Mouse (Mus musculus): Measurements from ENCODE around the gene Rasl10a.

Gene Rasl10a

GRCm38 (mm10) chr11:5057856-5058641, at the start of gene Rasl10a:
Gene Rasl10a (plus strand): TSS chr11:5058128.
- H3K36me3 ChIP-seq (ENCODE audit: insufficient read depth, low read length) = peaks cover 20% of the 10 kb centered on the region
- TF ChIP-seq POU5F1 (IDR thresholded peaks at IDR 0.05; ENCODE audit: borderline replicate concordance, low read length) = no peak
- TF ChIP-seq NANOG (IDR thresholded peaks at IDR 0.05; ENCODE audit: borderline replicate concordance, low read length) = no peak
- no peak for TF ChIP-seq CTCF (conservative IDR thresholded peaks at IDR 0.05; ENCODE audit: low read length)
- peaks cover 75% of the 10 kb centered on the region for H3K27me3 ChIP-seq (ENCODE audit: insufficient read depth, low read length)
- peak within 1 kb of the TSS; percentile 77 for H3K4me3 ChIP-seq (replicated peaks; ENCODE audit: low read length)
- no peaks in the 10 kb centered on the region for H3K9me3 ChIP-seq (ENCODE audit: low read length)
- H3K4me1 ChIP-seq (replicated peaks; ENCODE audit: low read depth, low read length) = peaks cover 89% of the 10 kb centered on the region

DNA sequence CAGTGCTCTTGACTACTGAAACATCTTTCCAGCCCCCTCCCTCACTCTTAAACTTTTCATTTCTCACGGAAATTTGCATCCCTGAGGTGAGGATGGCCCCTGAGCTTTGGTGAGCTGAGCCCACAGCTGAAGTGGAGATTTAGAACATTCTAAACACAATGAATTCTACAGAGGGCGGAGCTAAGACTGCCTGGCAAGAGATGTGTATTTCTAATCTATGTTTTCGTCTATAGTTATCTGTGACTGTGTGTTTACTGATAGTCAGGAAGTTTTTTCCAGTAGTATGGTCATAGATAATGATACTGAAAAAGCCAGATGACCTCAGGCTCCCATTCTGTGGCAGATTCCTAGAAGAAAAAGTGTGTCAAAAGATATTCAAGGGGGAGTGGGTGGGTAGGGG, 49.1 kb upstream of the Rasl10a start:
- no peaks in the 10 kb centered on the region for H3K9me3 ChIP-seq (ENCODE audit: low read length)
- H3K36me3 ChIP-seq (ENCODE audit: insufficient read depth, low read length) = peaks cover 44% of the 10 kb centered on the region
- H3K4me3 ChIP-seq (replicated peaks; ENCODE audit: low read length) = no peak overlapping the region
- H3K27me3 ChIP-seq (ENCODE audit: insufficient read depth, low read length) = no peaks in the 10 kb centered on the region
- TF ChIP-seq CTCF (conservative IDR thresholded peaks at IDR 0.05; ENCODE audit: low read length) = no peak
- TF ChIP-seq POU5F1 (IDR thresholded peaks at IDR 0.05; ENCODE audit: borderline replicate concordance, low read length) = no peak
- no peak for TF ChIP-seq NANOG (IDR thresholded peaks at IDR 0.05; ENCODE audit: borderline replicate concordance, low read length)
- peaks cover 39% of the 10 kb centered on the region for H3K4me1 ChIP-seq (replicated peaks; ENCODE audit: low read depth, low read length)

- peaks cover 39% of the 10 kb centered on the region for H3K4me1 ChIP-seq (replicated peaks; ENCODE audit: low read depth, low read length)
- TF ChIP-seq NANOG (IDR thresholded peaks at IDR 0.05; ENCODE audit: borderline replicate concordance, low read length) (no peak), CTCF (conservative IDR thresholded peaks at IDR 0.05; ENCODE audit: low read length) (no peak), POU5F1 (IDR thresholded peaks at IDR 0.05; ENCODE audit: borderline replicate concordance, low read length) (no peak)
- no peaks in the 10 kb centered on the region for H3K9me3 ChIP-seq (ENCODE audit: low read length)
- H3K4me3 ChIP-seq (replicated peaks; ENCODE audit: low read length) = no peak overlapping the region
- H3K36me3 ChIP-seq (ENCODE audit: insufficient read depth, low read length) = peaks cover 51% of the 10 kb centered on the region
- H3K27me3 ChIP-seq (ENCODE audit: insufficient read depth, low read length) = no peaks in the 10 kb centered on the region
These were observed 48.4 kb upstream of the Rasl10a start for GRCm38 (mm10) chr11:5009354-5010074.

DNA sequence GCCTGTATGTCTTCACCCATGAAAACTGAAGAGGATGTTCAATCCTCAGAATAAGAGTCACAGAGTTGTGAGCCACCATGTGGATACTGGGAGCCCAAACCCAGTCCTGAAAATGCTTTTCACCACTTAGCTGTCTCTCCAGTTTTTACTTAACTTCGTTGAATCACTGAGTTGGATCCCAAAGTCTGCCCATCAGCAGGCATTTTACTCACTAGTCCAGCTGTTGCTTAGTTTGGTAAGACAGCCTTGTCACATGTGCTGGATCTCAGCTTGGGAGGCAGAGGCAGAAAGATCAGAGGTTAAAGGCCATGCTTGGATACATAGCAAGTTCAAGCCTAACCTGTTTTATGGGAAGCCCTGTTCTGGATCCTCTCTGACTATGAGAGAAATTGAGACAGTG, 47.7 kb upstream of the Rasl10a start:
- Histone ChIP-seq H3K9me3 (ENCODE audit: low read length) (no peaks in the 10 kb centered on the region), H3K36me3 (ENCODE audit: insufficient read depth, low read length) (peaks cover 57% of the 10 kb centered on the region), H3K4me1 (replicated peaks; ENCODE audit: low read depth, low read length) (peaks cover 34% of the 10 kb centered on the region), H3K27me3 (ENCODE audit: insufficient read depth, low read length) (no peaks in the 10 kb centered on the region), H3K4me3 (replicated peaks; ENCODE audit: low read length) (no peak overlapping the region)
- TF ChIP-seq POU5F1 (IDR thresholded peaks at IDR 0.05; ENCODE audit: borderline replicate concordance, low read length) (no peak), NANOG (IDR thresholded peaks at IDR 0.05; ENCODE audit: borderline replicate concordance, low read length) (no peak), CTCF (conservative IDR thresholded peaks at IDR 0.05; ENCODE audit: low read length) (no peak)

GRCm38 (mm10) chr11:5011480-5011879, 46.4 kb upstream of the Rasl10a start:
- peaks cover 22% of the 10 kb centered on the region for H3K4me1 ChIP-seq (replicated peaks; ENCODE audit: low read depth, low read length)
- H3K36me3 ChIP-seq (ENCODE audit: insufficient read depth, low read length) = peaks cover 70% of the 10 kb centered on the region
- H3K27me3 ChIP-seq (ENCODE audit: insufficient read depth, low read length) = no peaks in the 10 kb centered on the region
- TF ChIP-seq CTCF (conservative IDR thresholded peaks at IDR 0.05; ENCODE audit: low read length) (no peak), NANOG (IDR thresholded peaks at IDR 0.05; ENCODE audit: borderline replicate concordance, low read length) (no peak), POU5F1 (IDR thresholded peaks at IDR 0.05; ENCODE audit: borderline replicate concordance, low read length) (no peak)
- no peaks in the 10 kb centered on the region for H3K9me3 ChIP-seq (ENCODE audit: low read length)
- no peak overlapping the region for H3K4me3 ChIP-seq (replicated peaks; ENCODE audit: low read length)

GRCm38 (mm10) chr11:5012213-5012715, 45.7 kb upstream of the Rasl10a start:
- no peak overlapping the region for H3K4me3 ChIP-seq (replicated peaks; ENCODE audit: low read length)
- peaks cover 78% of the 10 kb centered on the region for H3K36me3 ChIP-seq (ENCODE audit: insufficient read depth, low read length)
- H3K9me3 ChIP-seq (ENCODE audit: low read length) = no peaks in the 10 kb centered on the region
- TF ChIP-seq NANOG (IDR thresholded peaks at IDR 0.05; ENCODE audit: borderline replicate concordance, low read length) (no peak), POU5F1 (IDR thresholded peaks at IDR 0.05; ENCODE audit: borderline replicate concordance, low read length) (no peak)
- no peaks in the 10 kb centered on the region for H3K27me3 ChIP-seq (ENCODE audit: insufficient read depth, low read length)
- H3K4me1 ChIP-seq (replicated peaks; ENCODE audit: low read depth, low read length) = peaks cover 17% of the 10 kb centered on the region

GRCm38 (mm10) chr11:5015720-5016119, 42.2 kb upstream of the Rasl10a start:
- no peaks in the 10 kb centered on the region for H3K4me1 ChIP-seq (replicated peaks; ENCODE audit: low read depth, low read length)
- H3K36me3 ChIP-seq (ENCODE audit: insufficient read depth, low read length) = peaks cover 93% of the 10 kb centered on the region
- no peaks in the 10 kb centered on the region for H3K27me3 ChIP-seq (ENCODE audit: insufficient read depth, low read length)
- peak; percentile 31 for TF ChIP-seq CTCF (conservative IDR thresholded peaks at IDR 0.05; ENCODE audit: low read length)
- no peak for TF ChIP-seq NANOG (IDR thresholded peaks at IDR 0.05; ENCODE audit: borderline replicate concordance, low read length)
- no peak for TF ChIP-seq POU5F1 (IDR thresholded peaks at IDR 0.05; ENCODE audit: borderline replicate concordance, low read length)
- no peaks in the 10 kb centered on the region for H3K9me3 ChIP-seq (ENCODE audit: low read length)
- H3K4me3 ChIP-seq (replicated peaks; ENCODE audit: low read length) = no peak overlapping the region

- H3K9me3 ChIP-seq (ENCODE audit: low read length) = no peaks in the 10 kb centered on the region
- no peaks in the 10 kb centered on the region for H3K4me1 ChIP-seq (replicated peaks; ENCODE audit: low read depth, low read length)
- peaks cover 92% of the 10 kb centered on the region for H3K36me3 ChIP-seq (ENCODE audit: insufficient read depth, low read length)
- no peaks in the 10 kb centered on the region for H3K27me3 ChIP-seq (ENCODE audit: insufficient read depth, low read length)
- TF ChIP-seq CTCF (conservative IDR thresholded peaks at IDR 0.05; ENCODE audit: low read length) = no peak
- H3K4me3 ChIP-seq (replicated peaks; ENCODE audit: low read length) = no peak overlapping the region
These were observed 41.6 kb upstream of the Rasl10a start for GRCm38 (mm10) chr11:5016286-5016685.

All from E14TG2a.4 (cell line).